Mouse (Mus musculus) thymus, adult 2 months (tissue): ENCODE results near the gene Bend6.

Experiments
- CTCF ChIP-seq: fragments of 200-500 bp; IDR thresholded peaks from 2 replicates; pipeline ENCODE4 v1.5.1; 2012; ENCODE audit warnings: mild to moderate bottlenecking, control low read depth, low read length, moderate library complexity, borderline replicate concordance; ENCODE audit not compliant: control insufficient read depth, poor library complexity, insufficient read depth; ENCODE audit errors: extremely low read depth
- POLR2A ChIP-seq: fragments of 200-500 bp; IDR thresholded peaks from 2 replicates; pipeline ENCODE4 v1.6.1; 2012; ENCODE audit warnings: mild to moderate bottlenecking, low read length, control low read depth, moderate library complexity; ENCODE audit not compliant: control insufficient read depth, poor library complexity, insufficient read depth; ENCODE audit errors: extremely low read depth

DNA sequence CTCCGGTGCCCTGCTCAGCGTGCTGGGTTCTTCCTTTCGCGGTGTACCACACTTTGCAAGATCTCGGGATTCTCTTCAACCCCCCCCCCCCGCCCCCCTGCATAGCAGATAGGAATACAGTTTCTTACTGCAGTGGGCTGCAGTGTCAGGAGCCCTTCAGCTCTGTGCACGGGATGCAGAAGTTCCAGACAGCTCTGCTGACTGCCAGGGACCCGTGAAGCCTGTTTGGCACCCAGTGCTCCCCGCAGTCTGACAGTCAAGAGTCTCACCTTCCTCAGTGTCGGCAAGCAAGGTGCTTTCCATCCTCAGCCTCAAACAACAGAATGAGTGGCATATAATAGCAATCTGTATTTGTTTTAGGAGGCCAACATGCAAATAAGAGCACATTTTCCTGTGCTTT is 1.4 kb downstream of the Bend6 start:
- TF ChIP-seq CTCF (no peak), POLR2A (no peak)
